Mouse (Mus musculus) megakaryocyte, embryonic 14.5 days (primary cell): ENCODE results near the gene Krr1. TPM values are rescaled to one million over a fixed set of nuclear protein-coding genes. Genes with fewer than 3 reads are reported as not detected.
A peak's percentile ranks its signal among the peaks of the same experiment; 100 is the strongest.

ENCODE experiments used
- H3K27me3 ChIP-seq: replicated peaks from 2 replicates; pipeline ENCODE3; 2012; ENCODE audit warnings: inconsistent platforms
- H3K36me3 ChIP-seq: replicated peaks from 2 replicates; pipeline ENCODE3; 2012; ENCODE audit warnings: low read length, inconsistent platforms, mixed read lengths
- H3K4me1 ChIP-seq: 2 replicates; pipeline ENCODE4 v1.6.1; 2012; ENCODE audit warnings: inconsistent platforms
- H3K4me3 ChIP-seq: replicated peaks from 2 replicates; pipeline ENCODE3; 2012; ENCODE audit warnings: moderate library complexity, mild to moderate bottlenecking, inconsistent platforms
- H3K9me3 ChIP-seq: 2 replicates; pipeline ENCODE4 v1.6.1; 2012; ENCODE audit warnings: inconsistent platforms
- FLI1 ChIP-seq: IDR thresholded peaks from 2 replicates; pipeline ENCODE4 v1.6.1; 2012; ENCODE audit warnings: low read length, inconsistent platforms, mixed read lengths
- GATA1 ChIP-seq: IDR thresholded peaks from 3 replicates; pipeline ENCODE4 v1.6.1; 2012; ENCODE audit warnings: mixed read lengths, low read length, inconsistent platforms, borderline replicate concordance
- polyA plus RNA-seq: library from polyadenylated mRNA; stranded (reverse); fragments of >175 nt; gene quantifications from 2 replicates; pipeline ENCODE4 v1.2.3, GENCODE M21; 2012; ENCODE audit warnings: low replicate concordance; ENCODE audit not compliant: insufficient read depth

The Krr1 gene
- polyA plus RNA-seq: 0.95 and 2.0 TPM in 2 replicates

- Histone ChIP-seq H3K36me3 (peaks cover 27% of the 10 kb centered on the region), H3K9me3 (peaks cover 5% of the 10 kb centered on the region; the same call in 1 of the 2 replicates), H3K4me3 (peak within 1 kb of the TSS; percentile 99), H3K27me3 (peaks cover 4% of the 10 kb centered on the region), H3K4me1 (peaks cover 31% of the 10 kb centered on the region)
- TF ChIP-seq FLI1: peak; percentile 73
- no peak for TF ChIP-seq GATA1
Observed at GRCm38 (mm10) chr10:111972542-111973361, at the start of gene Krr1. TSS of gene Krr1 (plus strand) at chr10:111972664.

GRCm38 (mm10) chr10:111923503-111924135 lies 48.8 kb upstream of the Krr1 start:
- Histone ChIP-seq H3K4me1 (peaks cover 71% of the 10 kb centered on the region), H3K4me3 (no peak overlapping the region)

GRCm38 (mm10) chr10:111924141-111924540 lies 48.3 kb upstream of the Krr1 start:
- no peaks in the 10 kb centered on the region for H3K9me3 ChIP-seq
- no peaks in the 10 kb centered on the region for H3K36me3 ChIP-seq
- H3K4me3 ChIP-seq: no peak overlapping the region
- TF ChIP-seq FLI1: no peak
- TF ChIP-seq GATA1: no peak
- H3K27me3 ChIP-seq: peaks cover 4% of the 10 kb centered on the region
- H3K4me1 ChIP-seq: peaks cover 71% of the 10 kb centered on the region

More at GRCm38 (mm10) chr10:111923503-111924135, 48.8 kb upstream of the Krr1 start:
- Histone ChIP-seq H3K27me3 (peaks cover 4% of the 10 kb centered on the region), H3K36me3 (no peaks in the 10 kb centered on the region), H3K9me3 (no peaks in the 10 kb centered on the region)
- TF ChIP-seq FLI1 (no peak), GATA1 (no peak)

DNA sequence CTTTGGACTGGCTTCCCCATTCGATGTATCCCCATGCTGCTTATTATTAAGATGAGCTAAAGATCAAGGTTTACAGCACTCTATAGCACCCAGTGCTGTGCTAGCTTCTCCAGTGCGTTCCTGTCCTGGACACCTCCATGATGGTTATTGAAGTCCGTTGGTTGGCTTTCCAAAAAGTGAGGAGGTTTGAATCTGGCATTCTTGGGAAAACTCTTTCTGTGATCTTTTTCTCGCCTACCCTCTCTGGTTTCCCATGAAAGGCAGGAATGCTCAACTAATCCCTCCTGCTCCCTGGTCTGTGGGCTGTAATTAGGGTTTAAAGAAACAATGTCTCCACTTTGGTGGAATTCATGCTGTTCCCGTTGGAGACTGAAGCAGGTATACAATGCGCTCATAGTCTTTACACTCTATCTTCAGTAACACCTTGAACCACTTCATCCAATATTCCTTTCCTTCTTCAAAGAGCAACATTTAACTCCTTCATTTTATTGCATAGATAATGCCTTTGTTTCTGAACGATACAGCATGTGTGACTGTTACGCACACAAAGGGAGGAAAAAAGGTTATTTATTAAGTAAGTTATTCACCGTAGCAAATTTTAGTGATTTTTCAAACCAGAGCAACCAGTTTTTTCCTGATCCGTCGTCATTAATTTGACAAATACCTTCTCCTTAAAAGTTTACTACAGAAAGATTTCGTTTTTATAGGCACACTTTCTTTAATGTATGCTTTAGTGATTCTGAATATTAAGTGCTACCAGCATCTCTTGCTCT lies 47.6 kb upstream of the Krr1 start:
- H3K4me3 ChIP-seq: no peak overlapping the region
- TF ChIP-seq GATA1 (no peak), FLI1 (no peak)
- peaks cover 4% of the 10 kb centered on the region for H3K27me3 ChIP-seq
- H3K36me3 ChIP-seq: no peaks in the 10 kb centered on the region
- peaks cover 71% of the 10 kb centered on the region for H3K4me1 ChIP-seq
- H3K9me3 ChIP-seq: no peaks in the 10 kb centered on the region

DNA sequence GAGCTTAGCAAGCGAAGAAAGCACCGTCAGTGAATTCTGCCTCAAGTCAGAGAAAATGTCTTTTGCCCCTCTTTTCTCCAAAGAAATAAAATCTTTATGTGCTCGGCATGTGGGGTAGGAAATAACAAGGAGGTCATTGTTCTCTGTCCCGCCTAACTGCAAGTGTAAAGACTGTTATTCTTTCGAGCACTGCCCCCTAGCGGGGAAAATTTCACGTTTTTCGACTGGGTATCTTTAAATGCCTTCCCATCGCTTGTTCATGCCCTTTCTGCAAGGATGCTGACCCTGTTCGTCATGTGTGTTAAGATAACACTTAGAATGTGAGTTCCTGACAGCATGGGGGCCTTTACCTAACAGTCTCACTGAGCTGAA lies 47.0 kb upstream of the Krr1 start:
- Histone ChIP-seq H3K4me1 (peaks cover 71% of the 10 kb centered on the region), H3K4me3 (no peak overlapping the region), H3K36me3 (no peaks in the 10 kb centered on the region), H3K27me3 (peaks cover 4% of the 10 kb centered on the region), H3K9me3 (no peaks in the 10 kb centered on the region)
- no peak for TF ChIP-seq GATA1
- no peak for TF ChIP-seq FLI1

DNA sequence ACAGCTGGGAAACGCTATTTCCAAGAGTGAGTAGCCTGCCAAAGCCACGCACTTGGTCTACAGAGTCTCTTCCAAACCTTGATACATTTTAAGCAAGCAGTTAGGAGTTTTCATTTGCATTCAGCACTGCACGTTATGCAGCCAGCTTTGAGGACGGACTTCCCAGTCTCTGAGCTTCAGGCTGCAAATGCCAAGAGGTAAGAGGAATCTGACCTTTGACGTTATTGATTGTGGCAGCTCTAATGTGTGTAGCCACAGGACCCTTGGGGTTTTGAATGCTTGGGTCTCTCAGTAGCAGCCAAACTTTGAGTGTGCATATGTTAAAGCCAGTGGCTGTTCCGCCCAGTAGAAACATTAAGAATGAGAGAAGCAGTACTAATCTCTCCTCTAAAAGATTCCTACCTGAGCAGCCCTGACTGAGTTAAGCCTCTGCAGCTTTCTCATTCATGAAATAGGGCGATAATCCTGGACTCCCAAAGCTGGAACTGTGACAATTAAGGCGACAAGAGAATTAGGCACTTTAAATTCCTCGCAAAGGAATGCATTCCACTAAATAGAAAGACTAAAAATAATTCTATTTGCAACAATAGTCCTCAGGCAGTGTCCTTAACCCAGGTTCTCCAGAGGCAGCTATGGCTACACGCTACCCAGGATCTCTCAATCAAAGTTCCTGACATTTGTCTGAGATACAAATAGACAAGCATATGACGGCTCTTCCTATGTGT lies 39.7 kb upstream of the Krr1 start:
- no peak for TF ChIP-seq GATA1
- TF ChIP-seq FLI1: no peak
- no peak overlapping the region for H3K4me3 ChIP-seq
- no peaks in the 10 kb centered on the region for H3K27me3 ChIP-seq
- no peaks in the 10 kb centered on the region for H3K9me3 ChIP-seq
- no peaks in the 10 kb centered on the region for H3K36me3 ChIP-seq
- H3K4me1 ChIP-seq: peaks cover 63% of the 10 kb centered on the region

GRCm38 (mm10) chr10:111935207-111935606 lies 37.3 kb upstream of the Krr1 start:
- Histone ChIP-seq H3K9me3 (no peaks in the 10 kb centered on the region), H3K4me3 (no peak overlapping the region), H3K4me1 (peaks cover 39% of the 10 kb centered on the region), H3K36me3 (no peaks in the 10 kb centered on the region), H3K27me3 (no peaks in the 10 kb centered on the region)
- TF ChIP-seq GATA1: no peak
- no peak for TF ChIP-seq FLI1

- Histone ChIP-seq H3K27me3 (peaks cover 2% of the 10 kb centered on the region), H3K9me3 (no peaks in the 10 kb centered on the region), H3K36me3 (no peaks in the 10 kb centered on the region), H3K4me1 (peaks cover 33% of the 10 kb centered on the region), H3K4me3 (no peak overlapping the region)
- TF ChIP-seq FLI1 (no peak), GATA1 (no peak)
Observed at GRCm38 (mm10) chr10:111936021-111936420, 36.4 kb upstream of the Krr1 start.

DNA sequence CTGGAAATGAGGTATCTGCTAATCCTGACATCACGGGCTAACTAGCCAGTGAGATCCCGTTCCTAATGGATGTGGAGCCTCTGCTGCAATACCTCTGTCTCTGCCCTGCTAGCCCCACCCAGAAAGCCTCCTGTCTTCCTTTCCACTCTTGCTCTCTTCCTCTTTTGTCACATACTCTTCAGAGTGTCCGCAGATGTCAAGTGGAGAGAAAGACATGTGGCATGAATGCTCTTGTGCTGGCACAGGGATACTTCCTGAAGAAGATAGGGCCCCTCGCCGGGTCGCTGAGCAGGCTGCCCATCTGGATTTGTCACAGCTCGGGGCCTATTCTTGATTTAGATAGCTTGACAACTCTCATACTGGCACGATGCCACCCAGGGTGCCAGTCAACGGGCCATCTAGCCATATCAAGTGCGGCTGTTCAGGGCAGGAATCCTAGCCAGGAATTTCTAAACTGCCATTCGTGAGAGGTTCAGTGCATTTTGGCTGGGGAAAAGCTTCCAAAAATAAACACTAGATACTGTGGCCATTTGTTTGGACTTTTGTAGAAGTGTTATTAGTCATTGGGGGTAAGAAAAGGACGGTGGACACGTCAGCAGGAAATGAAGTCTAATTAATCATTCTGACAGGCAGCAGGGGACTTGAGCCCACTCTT lies 35.8 kb upstream of the Krr1 start:
- no peaks in the 10 kb centered on the region for H3K9me3 ChIP-seq
- H3K27me3 ChIP-seq: peaks cover 2% of the 10 kb centered on the region
- H3K36me3 ChIP-seq: no peaks in the 10 kb centered on the region
- H3K4me1 ChIP-seq: peaks cover 27% of the 10 kb centered on the region
- TF ChIP-seq GATA1 (no peak), FLI1 (no peak)
- H3K4me3 ChIP-seq: peak overlapping the region; percentile 28
